Mouse (Mus musculus) liver, adult 2 months (tissue): Measurements from ENCODE around the gene Dnajb8. TPM values are rescaled to one million over a fixed set of nuclear protein-coding genes. Genes with fewer than 3 reads are reported as not detected.

Experiments used
- DNase-seq: peaks from one replicate; pipeline ENCODE4 v3.0.0-alpha.2; 2011; ENCODE audit warnings: low read depth, low spot score; ENCODE audit errors: extremely low read depth
- H3K27ac ChIP-seq: fragments of 200-500 bp; replicated peaks from 2 replicates; pipeline ENCODE4 v1.5.1; 2012; ENCODE audit warnings: low read depth, mild to moderate bottlenecking, control low read depth, inconsistent platforms, low read length; ENCODE audit not compliant: insufficient read depth
- H3K27me3 ChIP-seq: fragments of 200-500 bp; 2 replicates; pipeline ENCODE4 v1.6.1; 2012; ENCODE audit warnings: mild to moderate bottlenecking, moderate library complexity, low read length, inconsistent platforms; ENCODE audit not compliant: control insufficient read depth, insufficient read depth
- H3K36me3 ChIP-seq: fragments of 200-500 bp; 2 replicates; pipeline ENCODE4 v1.6.1; 2012; ENCODE audit warnings: low read length, inconsistent platforms; ENCODE audit not compliant: control insufficient read depth, insufficient read depth
- H3K4me1 ChIP-seq: fragments of 200-500 bp; 2 replicates; pipeline ENCODE4 v1.6.1; 2011; ENCODE audit warnings: low read length; ENCODE audit not compliant: control insufficient read depth, insufficient read depth
- H3K4me3 ChIP-seq: fragments of 200-500 bp; 2 replicates; pipeline ENCODE4 v1.5.1; 2011; ENCODE audit warnings: low read depth, mild to moderate bottlenecking, control low read depth, low read length, moderate library complexity; ENCODE audit not compliant: insufficient read depth
- H3K79me2 ChIP-seq: fragments of 200-500 bp; 2 replicates; pipeline ENCODE4 v1.6.1; 2012; ENCODE audit warnings: inconsistent platforms, mild to moderate bottlenecking, low read length, moderate library complexity; ENCODE audit not compliant: control insufficient read depth, insufficient read depth
- H3K9ac ChIP-seq: fragments of 200-500 bp; 2 replicates; pipeline ENCODE4 v1.6.1; 2012; ENCODE audit warnings: low read depth, mild to moderate bottlenecking, control low read depth, inconsistent platforms, low read length
- CTCF ChIP-seq: fragments of 200-500 bp; IDR thresholded peaks from 2 replicates; pipeline ENCODE4 v1.5.1; 2011; ENCODE audit warnings: low read depth, low read length, control low read depth
- POLR2A ChIP-seq: fragments of 200-500 bp; IDR thresholded peaks from 2 replicates; pipeline ENCODE4 v1.6.1; 2011; ENCODE audit warnings: low read length, control low read depth; ENCODE audit not compliant: insufficient read depth; ENCODE audit errors: extremely low read depth
- WGBS: fragments of 180-500 bp; shearing (Covaris S2); methylation state at CpG from one replicate; pipeline ENCODE4 v1.1.7; 2018; 5-methylcytosine and 5-hydroxymethylcytosine counted together
- polyA plus RNA-seq: library from polyadenylated mRNA; depleted of rRNA; stranded (reverse); fragments of >200 nt; gene quantifications from 2 replicates; pipeline ENCODE4 v1.2.3, GENCODE M21; 2012
- total RNA-seq: library from RNA; depleted of rRNA; stranded (reverse); fragments of >200 nt; gene quantifications from 2 replicates; pipeline ENCODE4 v1.2.3, GENCODE M21; 2014

Gene Dnajb8
- total and polyA plus RNA-seq, 2 experiments = not detected

GRCm38 (mm10) chr6:88201926-88202700, 20.0 kb upstream of the Dnajb8 start:
- TF ChIP-seq POLR2A = no peak
- no peak for TF ChIP-seq CTCF
- no peak overlapping the region for H3K4me3 ChIP-seq
- H3K36me3 ChIP-seq = no peaks in the 10 kb centered on the region

DNA sequence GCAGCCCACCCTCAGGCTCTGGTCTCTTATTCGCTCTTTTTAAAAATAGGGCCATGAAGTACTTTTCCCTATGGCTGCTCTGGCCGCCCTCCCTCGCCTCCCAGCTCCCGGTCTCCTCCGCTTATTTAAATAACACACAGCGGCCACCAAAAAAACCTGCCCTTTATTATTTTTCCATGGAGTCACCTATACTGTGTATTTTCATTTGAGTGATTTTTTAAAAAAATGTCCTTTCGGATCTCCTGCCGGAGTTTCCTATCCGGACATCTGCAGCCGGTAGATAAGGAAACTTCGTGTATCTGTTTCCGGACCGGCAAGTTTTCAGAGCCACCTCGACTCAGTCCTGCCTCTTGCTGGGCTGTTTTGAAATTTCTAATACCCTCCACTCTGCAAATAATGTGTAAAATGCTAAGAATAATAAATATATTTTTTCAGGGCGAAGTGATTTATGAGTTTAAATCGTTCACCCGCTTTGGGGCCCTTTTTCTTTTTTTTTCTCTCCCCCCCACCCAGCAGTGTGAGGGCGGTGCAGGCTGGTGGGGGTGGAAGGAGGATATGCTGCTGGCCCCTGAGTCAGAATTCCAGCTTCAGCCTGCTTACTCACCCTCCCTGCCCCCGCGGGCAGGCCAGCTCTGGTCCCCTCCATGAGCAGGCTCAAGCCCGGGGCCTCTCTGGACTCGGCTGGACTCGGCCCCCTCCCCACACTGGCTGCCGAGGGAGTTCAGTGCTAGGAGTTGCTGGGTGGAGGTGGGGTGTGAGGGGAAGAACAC, 19.0 kb upstream of the Dnajb8 start:
- Histone ChIP-seq H3K4me3 (no peak overlapping the region), H3K4me1 (no peaks in the 10 kb centered on the region), H3K9ac (no peak overlapping the region), H3K36me3 (no peaks in the 10 kb centered on the region), H3K27ac (peak overlapping the region; percentile 12; the same call in 1 of the 2 replicates), H3K27me3 (peaks cover 21% of the 10 kb centered on the region), H3K79me2 (no peaks in the 10 kb centered on the region)
- 8% methylated on average over 24 of the region's 24 CpGs for WGBS
- no peak for DNase-seq
- TF ChIP-seq CTCF (no peak), POLR2A (no peak)

More at GRCm38 (mm10) chr6:88201926-88202700, 20.0 kb upstream of the Dnajb8 start:
- 35% methylated on average over 15 of the region's 15 CpGs for WGBS
- H3K79me2 ChIP-seq = no peaks in the 10 kb centered on the region
- peak overlapping the region; percentile 54; the same call in 1 of the 2 replicates for H3K27ac ChIP-seq
- H3K27me3 ChIP-seq = peaks cover 21% of the 10 kb centered on the region
- no peak overlapping the region for H3K9ac ChIP-seq
- DNase-seq = no peak
- no peaks in the 10 kb centered on the region for H3K4me1 ChIP-seq

DNA sequence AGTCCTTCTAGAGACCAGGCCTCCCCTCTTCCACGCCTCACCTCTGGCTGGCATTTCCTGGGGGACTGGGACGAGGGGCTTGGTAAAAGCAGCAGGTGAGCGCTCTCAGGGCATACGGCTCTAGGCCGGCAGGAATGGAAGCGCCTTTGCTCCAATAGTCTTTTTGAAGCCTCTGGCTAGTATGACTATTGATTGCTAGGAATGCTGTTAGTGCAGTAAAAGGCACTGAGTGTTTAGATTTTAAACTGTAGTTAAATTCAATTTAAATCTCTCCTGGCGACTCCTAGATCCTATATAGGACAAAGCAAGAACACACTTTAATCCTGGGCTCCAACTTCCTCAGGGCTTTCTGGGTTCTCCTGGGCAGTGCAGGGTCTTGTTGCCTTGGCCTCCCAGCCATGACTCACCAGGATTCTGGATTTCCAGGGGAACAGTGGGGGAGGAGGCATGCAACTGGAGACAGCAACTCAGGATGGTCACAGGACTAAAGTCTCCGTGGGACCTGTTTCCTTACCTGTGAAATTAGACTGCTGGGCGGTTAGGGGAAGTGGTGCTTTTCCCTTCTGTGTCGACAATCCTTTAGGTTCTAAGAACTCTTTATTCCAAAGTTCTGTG, 18.2 kb upstream of the Dnajb8 start:
- Histone ChIP-seq H3K4me3 (no peak overlapping the region), H3K79me2 (no peaks in the 10 kb centered on the region), H3K36me3 (no peaks in the 10 kb centered on the region), H3K4me1 (no peaks in the 10 kb centered on the region), H3K27ac (no peak overlapping the region; the same call in 1 of the 2 replicates), H3K9ac (no peak overlapping the region), H3K27me3 (peaks cover 21% of the 10 kb centered on the region)
- no peak for DNase-seq
- TF ChIP-seq POLR2A = no peak
- TF ChIP-seq CTCF = no peak
- WGBS = 37% methylated on average over 10 of the region's 10 CpGs

- H3K4me1 ChIP-seq = no peaks in the 10 kb centered on the region
- no peaks in the 10 kb centered on the region for H3K36me3 ChIP-seq
- no peak overlapping the region for H3K27ac ChIP-seq
- no peak for DNase-seq
- TF ChIP-seq POLR2A = no peak
- no peak for TF ChIP-seq CTCF
- WGBS = 32% methylated on average over 25 of the region's 25 CpGs
- peaks cover 17% of the 10 kb centered on the region for H3K27me3 ChIP-seq
- H3K79me2 ChIP-seq = no peaks in the 10 kb centered on the region
- H3K9ac ChIP-seq = no peak overlapping the region
- no peak overlapping the region for H3K4me3 ChIP-seq
Measured at GRCm38 (mm10) chr6:88204531-88205385, 17.3 kb upstream of the Dnajb8 start.

- no peaks in the 10 kb centered on the region for H3K4me1 ChIP-seq
- H3K79me2 ChIP-seq = no peaks in the 10 kb centered on the region
- H3K9ac ChIP-seq = no peak overlapping the region
- DNase-seq = no peak
- no peak overlapping the region for H3K4me3 ChIP-seq
- H3K27me3 ChIP-seq = peaks cover 16% of the 10 kb centered on the region
- no peak for TF ChIP-seq POLR2A
- no peak for TF ChIP-seq CTCF
- 54% methylated on average over 7 of the region's 7 CpGs for WGBS
- no peaks in the 10 kb centered on the region for H3K36me3 ChIP-seq
- H3K27ac ChIP-seq = no peak overlapping the region
Measured at GRCm38 (mm10) chr6:88205386-88205700, 16.7 kb upstream of the Dnajb8 start.
